Mouse (Mus musculus): ENCODE measurements around the gene Nbr1. TPM values are rescaled to one million over a fixed set of nuclear protein-coding genes. Genes with fewer than 3 reads are reported as not detected.
"Not testable (repeated sequence)": the region's sequence is repeated elsewhere in the genome, so short reads cannot be mapped to it uniquely, and the experiment has no call there.

Nbr1 gene
- polyA plus RNA-seq, 1 experiment = 107 TPM

- H3K27me3 ChIP-seq (replicated peaks; ENCODE audit: control insufficient read depth, insufficient read depth, low read length) = no peaks in the 10 kb centered on the region
- TF ChIP-seq POLR2A (IDR thresholded peaks at IDR 0.05; ENCODE audit: low read depth, low read length) = no peak
- TF ChIP-seq CTCF (conservative IDR thresholded peaks at IDR 0.05; ENCODE audit: insufficient read depth, insufficient read length, low read depth, low read length) = no peak
- no peaks in the 10 kb centered on the region for H3K36me3 ChIP-seq (ENCODE audit: control insufficient read depth, insufficient read depth, low read length)
- no peak overlapping the region for H3K4me3 ChIP-seq (ENCODE audit: insufficient read depth, low read depth, low read length)
- no peak for DNase-seq
- no peaks in the 10 kb centered on the region for H3K4me1 ChIP-seq (ENCODE audit: control insufficient read depth, insufficient read depth, low read length)
- WGBS = 67% methylated on average over 6 of the region's 6 CpGs
- H3K27ac ChIP-seq (ENCODE audit: insufficient read depth, low read depth, low read length) = no peak overlapping the region
Measured at GRCm38 (mm10) chr11:101613596-101613995, 61.6 kb downstream of the Nbr1 start.

GRCm38 (mm10) chr11:101614116-101614515 is 62.2 kb downstream of the Nbr1 start:
- WGBS = 80% methylated on average over 4 of the region's 4 CpGs
- Histone ChIP-seq H3K4me3 (ENCODE audit: insufficient read depth, low read depth, low read length) (no peak overlapping the region), H3K4me1 (ENCODE audit: control insufficient read depth, insufficient read depth, low read length) (no peaks in the 10 kb centered on the region), H3K27me3 (replicated peaks; ENCODE audit: control insufficient read depth, insufficient read depth, low read length) (no peaks in the 10 kb centered on the region), H3K27ac (ENCODE audit: insufficient read depth, low read depth, low read length) (no peak overlapping the region), H3K36me3 (ENCODE audit: control insufficient read depth, insufficient read depth, low read length) (no peaks in the 10 kb centered on the region)
- no peak for TF ChIP-seq POLR2A (IDR thresholded peaks at IDR 0.05; ENCODE audit: low read depth, low read length)
- TF ChIP-seq CTCF (conservative IDR thresholded peaks at IDR 0.05; ENCODE audit: insufficient read depth, insufficient read length, low read depth, low read length) = no peak
- no peak for DNase-seq

GRCm38 (mm10) chr11:101615380-101615779 is 63.4 kb downstream of the Nbr1 start:
- H3K4me1 ChIP-seq (ENCODE audit: control insufficient read depth, insufficient read depth, low read length) = no peaks in the 10 kb centered on the region
- H3K27ac ChIP-seq (ENCODE audit: insufficient read depth, low read depth, low read length) = no peak overlapping the region
- TF ChIP-seq POLR2A (IDR thresholded peaks at IDR 0.05; ENCODE audit: low read depth, low read length) (no peak), CTCF (conservative IDR thresholded peaks at IDR 0.05; ENCODE audit: insufficient read depth, insufficient read length, low read depth, low read length) (no peak)
- H3K36me3 ChIP-seq (ENCODE audit: control insufficient read depth, insufficient read depth, low read length) = no peaks in the 10 kb centered on the region
- no peak overlapping the region for H3K4me3 ChIP-seq (ENCODE audit: insufficient read depth, low read depth, low read length)
- 70% methylated on average over 6 of the region's 6 CpGs for WGBS
- DNase-seq = no peak
- H3K27me3 ChIP-seq (replicated peaks; ENCODE audit: control insufficient read depth, insufficient read depth, low read length) = no peaks in the 10 kb centered on the region

GRCm38 (mm10) chr11:101616104-101616503 is 64.2 kb downstream of the Nbr1 start:
- Histone ChIP-seq H3K27me3 (replicated peaks; ENCODE audit: control insufficient read depth, insufficient read depth, low read length) (no peaks in the 10 kb centered on the region), H3K4me1 (ENCODE audit: control insufficient read depth, insufficient read depth, low read length) (no peaks in the 10 kb centered on the region), H3K27ac (ENCODE audit: insufficient read depth, low read depth, low read length) (no peak overlapping the region), H3K36me3 (ENCODE audit: control insufficient read depth, insufficient read depth, low read length) (no peaks in the 10 kb centered on the region), H3K4me3 (ENCODE audit: insufficient read depth, low read depth, low read length) (no peak overlapping the region)
- WGBS = 93% methylated on average over 8 of the region's 8 CpGs
- TF ChIP-seq CTCF (conservative IDR thresholded peaks at IDR 0.05; ENCODE audit: insufficient read depth, insufficient read length, low read depth, low read length) (no peak), POLR2A (IDR thresholded peaks at IDR 0.05; ENCODE audit: low read depth, low read length) (no peak)
- DNase-seq = no peak

- Histone ChIP-seq H3K4me1 (ENCODE audit: control insufficient read depth, insufficient read depth, low read length) (no peaks in the 10 kb centered on the region), H3K27me3 (replicated peaks; ENCODE audit: control insufficient read depth, insufficient read depth, low read length) (no peaks in the 10 kb centered on the region), H3K36me3 (ENCODE audit: control insufficient read depth, insufficient read depth, low read length) (no peaks in the 10 kb centered on the region), H3K4me3 (ENCODE audit: insufficient read depth, low read depth, low read length) (no peak overlapping the region), H3K27ac (ENCODE audit: insufficient read depth, low read depth, low read length) (no peak overlapping the region)
- 32% methylated on average over 18 of the region's 18 CpGs for WGBS
- TF ChIP-seq POLR2A (IDR thresholded peaks at IDR 0.05; ENCODE audit: low read depth, low read length) (no peak), CTCF (conservative IDR thresholded peaks at IDR 0.05; ENCODE audit: insufficient read depth, insufficient read length, low read depth, low read length) (no peak)
- DNase-seq = no peak
Measured at GRCm38 (mm10) chr11:101616948-101617767, 65.2 kb downstream of the Nbr1 start.

GRCm38 (mm10) chr11:101617849-101618248 is 65.9 kb downstream of the Nbr1 start:
- H3K27me3 ChIP-seq (replicated peaks; ENCODE audit: control insufficient read depth, insufficient read depth, low read length) = no peaks in the 10 kb centered on the region
- peak; percentile 31 for DNase-seq
- WGBS = 12% methylated on average over 8 of the region's 8 CpGs
- no peak overlapping the region for H3K4me3 ChIP-seq (ENCODE audit: insufficient read depth, low read depth, low read length)
- TF ChIP-seq POLR2A (IDR thresholded peaks at IDR 0.05; ENCODE audit: low read depth, low read length) (no peak), CTCF (conservative IDR thresholded peaks at IDR 0.05; ENCODE audit: insufficient read depth, insufficient read length, low read depth, low read length) (no peak)
- H3K4me1 ChIP-seq (ENCODE audit: control insufficient read depth, insufficient read depth, low read length) = no peaks in the 10 kb centered on the region
- no peak overlapping the region for H3K27ac ChIP-seq (ENCODE audit: insufficient read depth, low read depth, low read length)
- no peaks in the 10 kb centered on the region for H3K36me3 ChIP-seq (ENCODE audit: control insufficient read depth, insufficient read depth, low read length)

GRCm38 (mm10) chr11:101618596-101618995 is 66.6 kb downstream of the Nbr1 start:
- 81% methylated on average over 3 of the region's 3 CpGs for WGBS
- DNase-seq = no peak
- Histone ChIP-seq H3K27me3 (replicated peaks; ENCODE audit: control insufficient read depth, insufficient read depth, low read length) (no peaks in the 10 kb centered on the region), H3K36me3 (ENCODE audit: control insufficient read depth, insufficient read depth, low read length) (no peaks in the 10 kb centered on the region), H3K4me3 (ENCODE audit: insufficient read depth, low read depth, low read length) (no peak overlapping the region), H3K4me1 (ENCODE audit: control insufficient read depth, insufficient read depth, low read length) (no peaks in the 10 kb centered on the region), H3K27ac (ENCODE audit: insufficient read depth, low read depth, low read length) (no peak overlapping the region)
- TF ChIP-seq POLR2A (IDR thresholded peaks at IDR 0.05; ENCODE audit: low read depth, low read length) (no peak), CTCF (conservative IDR thresholded peaks at IDR 0.05; ENCODE audit: insufficient read depth, insufficient read length, low read depth, low read length) (no peak)

GRCm38 (mm10) chr11:101620022-101620655 is 68.2 kb downstream of the Nbr1 start:
- WGBS = 78% methylated on average over 11 of the region's 11 CpGs
- not testable (repeated sequence) for H3K4me3 ChIP-seq (ENCODE audit: insufficient read depth, low read depth, low read length); H3K27me3 ChIP-seq (replicated peaks; ENCODE audit: control insufficient read depth, insufficient read depth, low read length); H3K27ac ChIP-seq (ENCODE audit: insufficient read depth, low read depth, low read length); H3K4me1 ChIP-seq (ENCODE audit: control insufficient read depth, insufficient read depth, low read length); DNase-seq; H3K36me3 ChIP-seq (ENCODE audit: control insufficient read depth, insufficient read depth, low read length)

All from kidney, adult 2 months (tissue).